Mouse (Mus musculus) G1E-ER4 (cell line): ENCODE data around the gene Vps37b. TPM values are rescaled to one million over a fixed set of nuclear protein-coding genes. Genes with fewer than 3 reads are reported as not detected.

ENCODE experiments used
- GATA1 ChIP-seq: IDR thresholded peaks from one replicate; pipeline ENCODE4 v1.8.0; 2012; ENCODE audit warnings: low read length, inconsistent platforms
- polyA plus RNA-seq: library from polyadenylated mRNA; stranded (reverse); fragments of >175 nt; gene quantifications from 2 replicates; pipeline ENCODE4 v1.2.3, GENCODE M21; 2012

Vps37b gene
- polyA plus RNA-seq, 1 experiment: 177 TPM

GRCm38 (mm10) chr5:124016291-124016821 lies 15.7 kb downstream of the Vps37b start:
- TF ChIP-seq GATA1: no peak

GRCm38 (mm10) chr5:124015727-124016126 lies 16.3 kb downstream of the Vps37b start:
- no peak for TF ChIP-seq GATA1

DNA sequence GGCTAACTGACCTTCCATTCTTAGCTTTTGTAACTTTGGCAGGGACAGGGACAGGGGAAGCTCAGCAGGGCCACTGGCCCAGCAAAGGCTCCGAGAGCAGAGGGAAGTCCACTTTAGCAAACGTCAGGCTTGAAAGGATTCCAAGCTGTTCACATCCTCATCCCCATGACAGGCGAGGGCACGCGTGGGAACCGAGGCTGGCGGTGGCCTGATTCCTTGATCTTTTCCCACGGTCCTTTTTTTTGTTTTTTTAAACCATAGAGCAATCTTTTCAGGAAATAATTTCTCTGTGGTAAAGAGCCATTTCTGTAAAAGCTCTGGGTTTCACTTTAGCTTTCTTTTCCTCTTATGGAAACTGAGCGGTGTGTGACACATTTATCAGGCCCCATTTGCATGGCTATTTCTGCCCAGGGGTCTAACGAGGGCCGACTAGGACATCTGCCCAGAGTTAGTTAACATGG lies 17.2 kb downstream of the Vps37b start:
- no peak for TF ChIP-seq GATA1

DNA sequence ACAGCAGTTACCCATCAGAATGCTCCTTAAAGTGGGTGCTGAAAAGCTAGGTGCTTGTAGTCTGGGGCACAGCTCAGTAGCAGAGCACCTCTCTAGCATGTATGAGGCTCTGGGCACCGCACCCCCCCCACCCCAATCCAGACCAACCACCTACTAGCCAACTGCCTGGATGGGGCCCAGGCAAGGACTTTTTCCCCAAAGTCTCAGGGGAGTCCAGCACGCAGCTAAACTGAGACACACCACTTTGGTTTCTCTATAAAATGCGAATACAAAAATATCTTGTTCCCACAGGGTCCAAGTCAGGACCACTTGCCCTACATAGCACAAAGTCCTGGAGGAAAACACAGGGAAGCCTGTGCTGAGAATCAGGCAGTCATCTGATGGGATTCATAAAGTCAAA lies 17.9 kb downstream of the Vps37b start:
- no peak for TF ChIP-seq GATA1

- no peak for TF ChIP-seq GATA1
Measured at GRCm38 (mm10) chr5:124013747-124014146, 18.3 kb downstream of the Vps37b start.

DNA sequence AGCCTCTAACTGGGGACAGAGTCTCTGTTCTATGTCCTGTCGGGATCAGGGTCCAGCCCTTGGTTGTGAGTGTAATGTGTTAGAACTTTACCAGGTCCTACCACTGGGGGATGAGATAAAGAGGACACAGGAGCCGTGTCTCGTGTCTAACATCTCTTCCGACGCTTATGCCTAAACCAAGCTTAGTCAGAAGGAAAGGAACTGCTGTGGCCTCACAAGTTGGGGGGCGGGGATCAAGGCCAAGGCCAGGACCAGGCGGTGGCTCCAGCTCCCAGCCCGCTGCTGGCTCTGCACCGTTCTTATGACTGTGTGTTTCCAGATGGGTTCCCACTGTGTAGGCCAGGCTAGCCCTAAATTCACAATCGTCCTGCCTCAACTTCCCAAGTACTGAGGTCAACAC lies 19.2 kb downstream of the Vps37b start:
- TF ChIP-seq GATA1: no peak

GRCm38 (mm10) chr5:124011927-124012326 lies 20.1 kb downstream of the Vps37b start:
- no peak for TF ChIP-seq GATA1

GRCm38 (mm10) chr5:124010910-124011655 lies 21.0 kb downstream of the Vps37b start:
- TF ChIP-seq GATA1: no peak

DNA sequence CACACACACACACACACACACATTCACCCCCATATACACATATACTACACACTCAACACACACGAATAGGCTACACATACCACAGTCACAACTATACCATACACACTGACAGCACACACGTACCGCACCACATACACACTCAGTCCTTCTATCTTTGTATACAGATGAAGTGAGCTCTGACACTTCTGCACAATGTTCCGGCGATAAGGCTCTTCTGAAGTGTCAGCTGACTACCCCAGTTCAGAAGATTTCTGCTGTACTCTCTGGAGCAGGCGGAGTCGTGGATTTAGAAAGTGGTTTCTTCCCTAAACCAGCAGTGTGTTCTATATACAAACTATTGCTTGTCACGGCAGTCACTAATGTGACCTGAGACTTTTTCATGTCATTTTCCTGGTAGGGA lies 22.0 kb downstream of the Vps37b start:
- TF ChIP-seq GATA1: no peak

DNA sequence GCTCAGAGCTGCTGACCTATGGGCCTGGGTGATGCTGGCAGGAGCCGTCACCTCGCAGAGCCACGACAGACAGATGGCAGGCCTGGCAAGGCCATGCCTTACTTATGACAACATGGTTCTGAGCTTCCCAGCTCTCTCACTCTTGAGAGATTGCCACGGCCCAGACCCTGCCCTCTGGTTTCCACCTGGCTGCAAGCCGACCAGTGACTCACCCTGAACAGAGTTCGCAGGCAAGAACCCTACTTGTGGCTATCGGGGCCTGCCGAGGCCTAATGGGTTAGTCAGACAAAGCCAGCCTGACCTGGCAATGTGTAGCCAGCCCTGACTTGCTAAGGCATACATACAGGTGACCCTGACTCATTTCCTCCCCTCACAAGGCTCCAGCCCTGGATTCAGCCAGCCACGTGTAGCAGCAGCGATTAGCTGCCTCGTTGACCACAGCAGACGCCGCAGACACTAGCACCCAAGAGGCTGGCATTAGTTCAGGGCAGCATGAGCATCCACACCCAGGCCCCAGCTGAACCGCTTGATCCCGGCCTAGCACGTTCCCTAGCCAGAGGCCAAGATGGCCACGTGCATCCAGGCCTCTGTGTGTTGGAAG lies 25.1 kb downstream of the Vps37b start:
- TF ChIP-seq GATA1: no peak

- no peak for TF ChIP-seq GATA1
Measured at GRCm38 (mm10) chr5:124006082-124006873, 25.8 kb downstream of the Vps37b start.

DNA sequence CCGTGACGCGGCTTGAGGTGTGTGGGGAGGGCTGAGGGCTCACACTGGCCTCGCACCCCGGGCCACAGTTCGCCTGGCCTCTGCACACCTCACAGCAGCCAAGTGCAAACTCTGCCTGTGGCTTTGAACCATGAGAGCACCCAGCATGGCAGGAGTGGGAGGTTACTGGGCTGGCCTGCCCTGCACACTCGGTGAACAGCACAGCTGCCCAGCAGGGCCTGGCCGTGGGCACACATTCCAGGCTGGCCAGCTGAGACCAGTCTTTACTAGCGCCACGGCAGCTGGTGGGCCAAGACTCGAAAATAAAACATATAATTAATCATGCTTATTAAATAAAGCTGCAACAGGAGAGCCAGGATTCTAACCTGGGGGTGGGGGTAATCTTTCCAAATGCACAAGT lies 26.5 kb downstream of the Vps37b start:
- TF ChIP-seq GATA1: no peak

DNA sequence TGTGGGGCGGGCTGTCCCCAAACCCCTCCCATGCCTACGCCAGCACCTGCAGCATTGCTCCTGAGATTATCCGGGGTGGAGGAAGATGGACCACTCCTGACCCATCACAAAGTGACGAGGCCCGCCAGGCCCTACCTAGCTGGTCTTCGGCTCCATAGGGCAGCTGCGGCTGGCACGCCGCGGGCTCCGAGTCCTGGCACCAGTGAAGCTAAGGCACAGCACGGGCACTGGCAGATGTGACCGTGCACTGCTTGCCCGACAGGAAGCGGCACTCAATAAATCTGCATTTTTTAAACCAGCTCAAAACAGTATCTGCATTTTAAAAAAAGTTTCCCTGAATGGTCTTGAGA lies 26.9 kb downstream of the Vps37b start:
- no peak for TF ChIP-seq GATA1

GRCm38 (mm10) chr5:124004356-124005150 lies 27.5 kb downstream of the Vps37b start:
- TF ChIP-seq GATA1: no peak

DNA sequence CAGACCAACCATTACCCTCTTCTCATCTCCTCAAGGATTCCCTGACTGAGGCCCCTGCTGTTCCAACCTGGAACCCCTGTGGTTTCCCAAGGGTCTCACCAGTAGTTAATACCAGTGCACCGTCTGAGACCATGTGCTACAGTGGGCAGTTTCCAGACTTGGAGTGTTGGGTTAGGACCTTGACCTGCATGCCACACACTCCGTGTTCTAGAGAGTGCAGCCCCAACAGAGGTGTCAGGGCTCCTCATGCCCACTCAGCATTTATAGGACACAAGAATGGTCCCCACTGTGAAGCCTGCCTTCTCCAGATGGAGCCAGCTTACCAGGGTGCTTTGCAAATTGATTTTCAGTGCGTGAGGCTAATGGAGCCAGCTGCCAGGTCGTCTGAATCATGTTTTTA lies 28.7 kb downstream of the Vps37b start:
- TF ChIP-seq GATA1: no peak
